Mouse (Mus musculus): ENCODE data around the gene Dlgap4. TPM values are rescaled to one million over a fixed set of nuclear protein-coding genes. Genes with fewer than 3 reads are reported as not detected.

Dlgap4 gene
- polyA plus RNA-seq, 1 experiment from 2014 or later = 56.3 TPM

DNA sequence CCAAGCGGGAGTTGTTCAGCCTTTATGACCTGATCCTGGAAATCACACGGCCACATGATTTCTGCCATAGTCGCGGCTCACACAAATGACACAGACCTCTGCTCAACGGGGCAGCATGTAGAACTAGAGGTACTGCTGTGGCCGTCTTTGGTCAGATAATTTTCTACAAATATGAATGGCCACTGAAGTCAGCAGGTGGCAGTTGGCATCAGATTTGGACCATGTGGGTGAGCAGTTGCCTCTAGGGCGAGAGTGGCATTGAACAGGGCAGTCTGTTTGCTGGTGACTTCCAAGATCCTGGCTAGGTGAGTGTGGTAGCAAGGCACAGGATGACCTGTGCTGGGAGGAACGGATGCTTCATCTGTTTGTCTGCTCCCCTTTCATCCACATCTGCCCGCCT is 24.0 kb upstream of the Dlgap4 start:
- H3K9me3 ChIP-seq = no peaks in the 10 kb centered on the region
- H3K27me3 ChIP-seq (replicated peaks) = no peaks in the 10 kb centered on the region
- no peaks in the 10 kb centered on the region for H3K36me3 ChIP-seq
- ATAC-seq (ENCODE audit: insufficient read depth, low FRiP score, low read depth) = no peak
- H3K4me2 ChIP-seq = no peak overlapping the region
- 88% methylated on average over 9 of the region's 9 CpGs for WGBS
- H3K4me3 ChIP-seq (replicated peaks) = no peak overlapping the region
- H3K9ac ChIP-seq = no peak overlapping the region
- no peaks in the 10 kb centered on the region for H3K4me1 ChIP-seq
- H3K27ac ChIP-seq = no peak overlapping the region

DNA sequence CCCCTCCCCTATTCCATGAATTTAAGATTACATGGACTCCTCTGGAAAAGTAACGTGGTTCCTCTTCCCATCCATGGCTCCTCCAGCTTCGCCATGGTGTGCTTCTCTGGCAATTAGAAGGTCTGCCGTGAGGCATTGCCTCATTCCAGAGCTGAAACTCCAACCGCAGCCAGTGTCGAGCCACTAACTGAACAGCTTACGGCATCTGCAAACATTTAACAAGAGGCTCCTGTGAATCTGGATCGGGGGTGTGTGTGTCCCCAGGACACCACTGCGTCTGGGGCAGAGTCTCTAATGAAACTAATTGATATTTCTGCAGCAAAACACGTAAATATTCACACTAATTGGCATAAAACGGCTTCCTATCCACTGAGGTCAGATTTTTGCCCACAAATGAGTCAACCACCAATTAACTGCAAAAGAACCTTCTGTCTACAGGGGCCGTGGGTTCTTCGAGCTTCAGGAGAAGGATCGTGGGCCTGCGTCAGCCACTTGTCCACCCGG is 18.5 kb upstream of the Dlgap4 start:
- Histone ChIP-seq H3K4me2 (no peak overlapping the region), H3K4me3 (replicated peaks) (no peak overlapping the region), H3K27ac (no peak overlapping the region), H3K9ac (no peak overlapping the region), H3K27me3 (replicated peaks) (no peaks in the 10 kb centered on the region), H3K36me3 (no peaks in the 10 kb centered on the region), H3K4me1 (no peaks in the 10 kb centered on the region), H3K9me3 (no peaks in the 10 kb centered on the region)
- no peak for ATAC-seq (ENCODE audit: insufficient read depth, low FRiP score, low read depth)
- WGBS = 69% methylated on average over 15 of the region's 15 CpGs

DNA sequence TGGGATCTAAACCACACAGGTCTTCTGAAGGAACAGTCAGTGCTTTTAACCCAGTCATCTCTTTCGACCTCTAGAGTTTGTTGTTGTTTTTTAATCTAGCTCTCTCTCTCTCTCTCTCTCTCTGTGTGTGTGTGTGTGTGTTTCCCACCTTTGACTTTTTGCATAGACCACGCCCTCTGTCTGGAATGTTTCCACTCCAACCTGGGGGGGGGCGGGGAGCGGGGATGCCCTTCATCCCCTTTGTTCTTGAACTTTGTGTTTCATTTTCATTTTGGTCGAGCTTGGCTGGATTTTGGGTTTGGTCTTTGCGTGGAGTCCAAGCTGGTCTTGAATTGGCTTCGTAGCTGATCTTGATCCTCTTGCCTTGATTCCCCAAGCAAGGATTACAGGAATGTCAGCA is 10.9 kb upstream of the Dlgap4 start:
- no peak for ATAC-seq (ENCODE audit: insufficient read depth, low FRiP score, low read depth)
- Histone ChIP-seq H3K4me2 (no peak overlapping the region), H3K4me3 (replicated peaks) (no peak overlapping the region), H3K27ac (no peak overlapping the region), H3K9me3 (no peaks in the 10 kb centered on the region), H3K27me3 (replicated peaks) (no peaks in the 10 kb centered on the region), H3K9ac (no peak overlapping the region), H3K36me3 (no peaks in the 10 kb centered on the region), H3K4me1 (no peaks in the 10 kb centered on the region)
- 75% methylated on average over 7 of the region's 7 CpGs for WGBS

DNA sequence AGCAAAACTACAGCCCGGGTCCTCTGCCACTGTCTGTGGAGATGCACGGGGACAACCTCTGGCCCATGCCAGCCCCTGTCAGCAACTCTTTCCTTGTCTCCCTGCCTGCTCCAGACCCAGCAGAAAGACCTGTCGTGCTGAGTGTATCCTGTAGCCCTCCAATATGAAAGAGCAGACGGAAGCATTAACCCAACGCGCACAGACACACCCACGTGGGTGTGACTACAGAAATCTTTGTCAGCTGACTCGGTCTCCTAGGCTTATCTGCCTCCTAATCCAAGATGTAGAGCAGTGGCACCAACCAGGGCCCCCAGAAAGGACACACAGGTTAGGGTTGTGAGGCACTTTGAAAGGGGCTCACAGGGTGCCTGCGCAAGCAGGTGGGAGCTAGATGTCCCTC is 9.8 kb upstream of the Dlgap4 start:
- 69% methylated on average over 9 of the region's 9 CpGs for WGBS
- H3K9me3 ChIP-seq = no peaks in the 10 kb centered on the region
- no peak for ATAC-seq (ENCODE audit: insufficient read depth, low FRiP score, low read depth)
- H3K4me2 ChIP-seq = no peak overlapping the region
- H3K27ac ChIP-seq = no peak overlapping the region
- H3K27me3 ChIP-seq (replicated peaks) = no peaks in the 10 kb centered on the region
- no peak overlapping the region for H3K9ac ChIP-seq
- no peaks in the 10 kb centered on the region for H3K36me3 ChIP-seq
- H3K4me1 ChIP-seq = no peaks in the 10 kb centered on the region
- no peak overlapping the region for H3K4me3 ChIP-seq (replicated peaks)

DNA sequence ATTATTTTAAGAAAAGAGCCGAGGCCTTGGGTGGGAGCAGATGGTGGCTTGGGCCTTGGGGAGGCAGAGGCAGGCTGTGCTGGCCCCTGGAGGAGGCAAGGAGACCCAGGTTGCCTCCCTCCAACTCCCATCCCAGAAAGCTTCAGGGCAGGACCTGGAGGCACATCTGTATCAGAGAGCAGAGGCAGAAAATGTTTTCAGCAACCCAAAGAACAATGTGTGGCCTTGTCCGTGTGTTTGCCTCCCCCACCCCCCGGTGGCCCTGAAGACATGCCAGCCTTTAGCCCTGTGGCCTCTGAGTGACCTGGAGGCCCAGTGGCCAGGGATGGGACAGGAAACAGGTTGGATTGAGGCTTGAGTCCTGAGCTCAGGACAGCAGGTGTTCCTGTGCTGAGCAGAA is 8.4 kb upstream of the Dlgap4 start:
- Histone ChIP-seq H3K27ac (no peak overlapping the region), H3K4me1 (no peaks in the 10 kb centered on the region), H3K4me3 (replicated peaks) (no peak overlapping the region), H3K4me2 (no peak overlapping the region), H3K9ac (no peak overlapping the region), H3K27me3 (replicated peaks) (0 out of 2 replicates have a peak, but pooled peaks cover under 1% of the 10 kb centered on the region), H3K36me3 (no peaks in the 10 kb centered on the region), H3K9me3 (no peaks in the 10 kb centered on the region)
- ATAC-seq (ENCODE audit: insufficient read depth, low FRiP score, low read depth) = no peak
- WGBS = 36% methylated on average over 3 of the region's 3 CpGs

DNA sequence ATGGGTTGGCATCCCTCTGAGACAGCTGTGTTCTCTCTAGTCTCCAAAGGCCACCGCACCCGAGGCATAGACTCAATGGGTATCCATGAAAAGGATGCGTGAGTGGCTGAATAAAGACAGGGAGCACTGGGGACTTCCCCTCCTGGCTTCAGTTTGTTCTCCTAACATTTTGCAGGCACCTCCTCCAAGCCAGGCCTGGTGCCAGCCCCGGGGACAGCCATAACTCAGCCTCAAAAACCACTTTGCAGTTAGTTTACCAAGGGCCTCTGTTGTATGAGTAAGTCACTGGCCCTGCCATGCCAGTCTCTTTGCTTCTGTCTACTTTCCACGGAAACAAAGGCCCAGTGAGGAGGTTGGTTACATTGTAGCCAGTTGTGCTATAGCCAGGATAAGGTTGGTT is 7.5 kb upstream of the Dlgap4 start:
- Histone ChIP-seq H3K36me3 (no peaks in the 10 kb centered on the region), H3K27me3 (replicated peaks) (0 out of 2 replicates have a peak, but pooled peaks cover 6% of the 10 kb centered on the region), H3K4me3 (replicated peaks) (no peak overlapping the region), H3K9me3 (no peaks in the 10 kb centered on the region), H3K27ac (no peak overlapping the region), H3K4me1 (no peaks in the 10 kb centered on the region), H3K4me2 (no peak overlapping the region), H3K9ac (no peak overlapping the region)
- WGBS = 73% methylated on average over 5 of the region's 5 CpGs
- ATAC-seq (ENCODE audit: insufficient read depth, low FRiP score, low read depth) = no peak

DNA sequence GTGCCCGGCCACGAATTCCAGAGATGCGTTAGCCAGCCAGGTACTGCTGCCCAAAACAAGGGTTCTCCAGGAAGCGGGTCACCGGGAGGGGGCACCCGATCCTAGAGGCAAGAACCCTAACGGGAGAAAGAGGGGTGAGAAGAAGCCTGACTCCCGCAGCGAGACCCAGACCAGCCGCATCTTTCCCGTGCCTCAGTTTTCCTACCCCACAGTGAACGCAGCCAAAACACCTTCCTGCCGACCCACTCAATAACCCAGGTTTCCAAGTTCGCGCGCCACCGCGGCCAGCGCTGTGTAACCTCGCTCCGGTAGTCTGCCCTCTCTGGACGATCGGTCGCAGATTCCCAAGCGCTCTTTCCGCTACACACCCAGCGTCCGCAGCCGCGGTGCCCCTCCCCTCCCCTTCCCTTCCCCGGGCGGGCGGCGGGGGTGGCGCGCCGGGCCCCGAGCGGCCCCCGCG is 394 bp upstream of the Dlgap4 start:
- no peak overlapping the region for H3K27ac ChIP-seq
- under 1% methylated on average over 40 of the region's 41 CpGs for WGBS
- no peaks in the 10 kb centered on the region for H3K36me3 ChIP-seq
- ATAC-seq (ENCODE audit: insufficient read depth, low FRiP score, low read depth) = peak; percentile 41
- no peaks in the 10 kb centered on the region for H3K9me3 ChIP-seq
- H3K9ac ChIP-seq = 0 out of 2 replicates have a peak overlapping the region, but pooled peaks have one; percentile 17
- peak overlapping the region; percentile 63 for H3K4me3 ChIP-seq (replicated peaks)
- peaks cover 13% of the 10 kb centered on the region; the same call in 1 of the 2 replicates for H3K4me1 ChIP-seq
- H3K4me2 ChIP-seq = peak overlapping the region; percentile 98
- peaks cover 61% of the 10 kb centered on the region for H3K27me3 ChIP-seq (replicated peaks)

DNA sequence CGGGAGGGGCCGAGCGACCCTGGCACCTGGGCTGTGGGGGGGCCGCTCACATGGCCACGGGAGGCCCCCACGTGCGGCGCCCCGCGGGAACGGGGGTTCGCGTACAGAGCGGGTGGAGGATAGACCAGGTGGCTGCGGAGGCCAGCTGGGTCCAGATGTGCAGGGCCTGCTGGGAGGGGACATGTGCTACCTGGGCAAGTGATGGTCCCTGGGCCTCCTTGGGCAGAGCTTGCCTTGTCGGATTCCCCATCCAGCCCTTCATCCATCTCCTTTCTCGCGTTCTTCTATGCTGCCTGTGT is 702 bp downstream of the Dlgap4 start:
- H3K36me3 ChIP-seq = no peaks in the 10 kb centered on the region
- peak overlapping the region; percentile 98 for H3K4me2 ChIP-seq
- H3K9ac ChIP-seq = peak overlapping the region; percentile 1
- H3K9me3 ChIP-seq = no peaks in the 10 kb centered on the region
- WGBS = under 1% methylated on average over 18 of the region's 18 CpGs
- no peak overlapping the region for H3K27ac ChIP-seq
- peak overlapping the region; percentile 63 for H3K4me3 ChIP-seq (replicated peaks)
- peaks cover 63% of the 10 kb centered on the region for H3K27me3 ChIP-seq (replicated peaks)
- no peak for ATAC-seq (ENCODE audit: insufficient read depth, low FRiP score, low read depth)
- peaks cover 13% of the 10 kb centered on the region; the same call in 1 of the 2 replicates for H3K4me1 ChIP-seq

DNA sequence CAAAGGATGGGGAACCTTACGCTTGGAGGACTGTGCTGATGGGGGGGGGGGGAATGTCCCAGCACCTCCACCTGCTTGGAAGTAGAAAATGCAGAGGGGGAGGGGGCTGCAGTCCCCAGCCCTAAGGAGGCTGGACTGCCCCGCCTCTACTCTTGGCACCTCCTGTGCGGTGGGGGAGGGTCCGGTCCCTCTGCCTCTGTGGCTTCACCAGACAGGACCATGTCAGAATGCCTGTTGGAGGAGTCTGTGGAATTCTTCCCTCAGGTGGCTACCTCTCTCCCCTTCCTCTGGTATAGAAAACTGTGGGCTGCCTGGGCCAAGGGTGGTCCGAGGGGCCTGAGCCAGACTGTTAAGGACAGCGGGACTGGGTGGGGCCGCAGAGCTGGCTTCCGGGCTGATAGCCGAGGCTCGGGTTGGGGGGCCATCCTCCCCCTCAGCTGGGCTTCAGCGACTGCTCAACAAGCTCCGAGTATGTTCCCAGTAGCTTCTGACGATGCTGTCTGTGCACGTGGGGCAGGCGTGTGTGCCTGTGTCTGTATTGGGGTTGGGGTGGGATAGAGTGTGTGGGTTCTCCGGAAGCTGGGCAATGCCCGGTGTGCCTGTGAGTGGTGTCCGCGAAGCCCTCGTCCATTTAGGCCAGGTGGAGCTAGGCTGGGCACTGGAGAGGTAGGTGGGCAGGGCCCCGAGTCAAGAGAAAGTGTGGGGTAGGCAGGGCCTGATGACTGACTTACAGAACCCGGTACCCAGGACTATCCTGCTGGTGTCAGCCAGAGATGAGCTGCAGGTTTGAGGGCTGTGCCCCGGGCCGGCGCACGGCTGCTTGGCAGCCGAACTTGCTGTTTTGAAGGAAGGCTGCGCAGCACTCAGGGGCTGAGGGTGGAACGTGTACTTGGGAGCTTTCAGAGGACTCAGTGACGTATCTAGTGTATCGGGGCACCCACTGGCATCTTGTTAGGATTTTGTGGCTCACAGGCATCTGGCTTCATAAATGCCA is 1.5 kb downstream of the Dlgap4 start:
- Histone ChIP-seq H3K36me3 (no peaks in the 10 kb centered on the region), H3K4me3 (replicated peaks) (peak overlapping the region; percentile 63), H3K9ac (no peak overlapping the region), H3K27ac (no peak overlapping the region), H3K4me2 (peak overlapping the region; percentile 98), H3K4me1 (peaks cover 13% of the 10 kb centered on the region; the same call in 1 of the 2 replicates), H3K27me3 (replicated peaks) (peaks cover 63% of the 10 kb centered on the region), H3K9me3 (no peaks in the 10 kb centered on the region)
- ATAC-seq (ENCODE audit: insufficient read depth, low FRiP score, low read depth) = no peak
- 9% methylated on average over 31 of the region's 31 CpGs for WGBS

DNA sequence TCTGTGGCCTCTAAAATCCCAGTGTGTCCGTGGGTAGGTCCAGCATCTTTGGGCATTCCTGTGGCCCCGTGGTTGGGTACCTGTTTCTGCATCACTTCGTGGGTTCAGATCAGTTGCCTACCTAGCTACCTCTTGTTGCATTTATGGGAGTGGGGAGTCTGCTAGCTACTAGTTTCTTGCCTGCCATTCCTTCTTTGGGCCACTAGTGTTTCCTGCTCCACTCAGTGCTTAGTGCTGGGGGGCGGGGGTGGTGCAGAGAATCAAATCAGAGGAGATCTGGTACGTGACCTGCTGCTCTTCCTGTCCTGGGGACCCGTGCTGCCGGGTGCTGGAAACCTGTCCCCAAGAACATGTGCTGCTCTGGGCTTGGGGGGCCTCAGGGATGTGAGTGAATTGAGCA is 3.0 kb downstream of the Dlgap4 start:
- peaks cover 58% of the 10 kb centered on the region for H3K27me3 ChIP-seq (replicated peaks)
- H3K36me3 ChIP-seq = no peaks in the 10 kb centered on the region
- H3K4me2 ChIP-seq = no peak overlapping the region
- no peak overlapping the region for H3K27ac ChIP-seq
- no peak overlapping the region for H3K9ac ChIP-seq
- no peak overlapping the region for H3K4me3 ChIP-seq (replicated peaks)
- 68% methylated on average over 7 of the region's 7 CpGs for WGBS
- no peak for ATAC-seq (ENCODE audit: insufficient read depth, low FRiP score, low read depth)
- peaks cover 13% of the 10 kb centered on the region; the same call in 1 of the 2 replicates for H3K4me1 ChIP-seq
- no peaks in the 10 kb centered on the region for H3K9me3 ChIP-seq

DNA sequence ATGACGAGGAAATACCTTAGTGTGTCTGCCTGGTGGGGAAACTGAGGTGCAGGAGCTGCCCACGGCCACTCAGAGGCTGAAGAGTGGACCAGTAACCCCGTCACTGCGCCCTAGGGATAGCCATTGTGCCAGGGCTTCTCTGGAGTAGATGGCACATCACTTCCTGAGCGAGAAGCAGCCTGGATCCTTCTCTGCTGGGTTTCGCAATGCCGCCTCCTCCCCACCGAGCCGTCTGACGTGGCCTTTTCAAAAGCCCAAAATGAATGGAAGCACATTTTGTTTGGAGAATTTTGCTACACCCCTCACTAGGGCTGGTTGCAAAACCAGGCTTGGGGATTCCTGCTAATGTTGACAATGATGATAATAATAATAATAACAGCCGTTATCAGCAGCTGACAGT is 4.0 kb downstream of the Dlgap4 start:
- no peak overlapping the region for H3K4me3 ChIP-seq (replicated peaks)
- H3K9ac ChIP-seq = no peak overlapping the region
- no peak overlapping the region for H3K4me2 ChIP-seq
- H3K27me3 ChIP-seq (replicated peaks) = peaks cover 52% of the 10 kb centered on the region
- H3K4me1 ChIP-seq = peaks cover 13% of the 10 kb centered on the region; the same call in 1 of the 2 replicates
- no peaks in the 10 kb centered on the region for H3K36me3 ChIP-seq
- 38% methylated on average over 11 of the region's 11 CpGs for WGBS
- no peaks in the 10 kb centered on the region for H3K9me3 ChIP-seq
- H3K27ac ChIP-seq = no peak overlapping the region
- ATAC-seq (ENCODE audit: insufficient read depth, low FRiP score, low read depth) = no peak

DNA sequence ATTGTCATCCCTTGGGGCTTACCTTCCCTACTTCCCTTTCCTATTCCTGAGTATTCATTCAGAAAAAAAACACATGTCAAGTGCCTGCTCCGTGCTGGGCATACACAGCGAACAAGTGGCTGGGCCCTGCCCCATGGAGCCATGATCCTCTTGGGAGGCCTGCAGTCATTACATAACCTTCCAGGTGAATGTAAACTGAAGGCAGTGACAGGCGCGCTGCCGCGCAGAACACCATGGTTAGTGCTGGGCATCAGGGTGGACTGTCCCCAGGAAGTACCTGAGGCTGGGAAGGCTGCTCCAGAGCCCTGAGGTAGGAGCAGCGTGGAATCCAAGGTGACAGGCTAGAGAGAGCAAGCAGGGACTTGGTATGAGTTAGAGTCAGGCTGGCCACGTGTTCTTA is 7.4 kb downstream of the Dlgap4 start:
- Histone ChIP-seq H3K9me3 (no peaks in the 10 kb centered on the region), H3K27me3 (replicated peaks) (peaks cover 19% of the 10 kb centered on the region), H3K4me1 (no peaks in the 10 kb centered on the region), H3K4me2 (no peak overlapping the region), H3K9ac (no peak overlapping the region), H3K36me3 (no peaks in the 10 kb centered on the region), H3K4me3 (replicated peaks) (no peak overlapping the region), H3K27ac (no peak overlapping the region)
- ATAC-seq (ENCODE audit: insufficient read depth, low FRiP score, low read depth) = no peak
- WGBS = 71% methylated on average over 8 of the region's 8 CpGs
